Mouse (Mus musculus) layer of hippocampus, adult 2 months (tissue): ENCODE data around the gene Crtap. TPM values are rescaled to one million over a fixed set of nuclear protein-coding genes. Genes with fewer than 3 reads are reported as not detected.
"Not testable (repeated sequence)": the region's sequence is repeated elsewhere in the genome, so short reads cannot be mapped to it uniquely, and the experiment has no call there.

Experiments used
- DNase-seq, 2 experiments: peaks; one replicate each; pipeline ENCODE4 v3.0.0; 2022; ENCODE audit warnings: low spot score in 2 of 2
- H3K27ac ChIP-seq: fragments of 200-600 bp; 2 replicates; pipeline ENCODE4 v1.8.1; 2022
- H3K4me3 ChIP-seq: fragments of 200-600 bp; 2 replicates; pipeline ENCODE4 v1.8.1; 2022; ENCODE audit warnings: mild to moderate bottlenecking
- CTCF ChIP-seq: fragments of 200-600 bp; conservative IDR thresholded peaks from 2 replicates; pipeline ENCODE4 v1.8.1; 2022; ENCODE audit warnings: antibody characterized with exemption, mild to moderate bottlenecking, moderate library complexity
- total RNA-seq, 2 experiments: library from RNA; stranded (reverse); gene quantifications; 2 replicates each; pipeline ENCODE4 v1.2.3; 2021

Crtap gene
- total RNA-seq, 2 experiments from 2014 or later = 5.4 to 6.0 TPM

GRCm38 (mm10) chr9:114368471-114368858, 22.0 kb downstream of the Crtap start:
- H3K27ac ChIP-seq = peak overlapping the region; percentile 46; the same call in 1 of the 2 replicates
- no peak for DNase-seq
- TF ChIP-seq CTCF = no peak
- H3K4me3 ChIP-seq = peak overlapping the region; percentile 55

- Histone ChIP-seq H3K27ac (peak overlapping the region; percentile 46; the same call in 1 of the 2 replicates), H3K4me3 (peak overlapping the region; percentile 55)
- DNase-seq = peak; percentile 81 to 83
- TF ChIP-seq CTCF = no peak
These were observed 22.5 kb downstream of the Crtap start for GRCm38 (mm10) chr9:114367783-114368470.

DNA sequence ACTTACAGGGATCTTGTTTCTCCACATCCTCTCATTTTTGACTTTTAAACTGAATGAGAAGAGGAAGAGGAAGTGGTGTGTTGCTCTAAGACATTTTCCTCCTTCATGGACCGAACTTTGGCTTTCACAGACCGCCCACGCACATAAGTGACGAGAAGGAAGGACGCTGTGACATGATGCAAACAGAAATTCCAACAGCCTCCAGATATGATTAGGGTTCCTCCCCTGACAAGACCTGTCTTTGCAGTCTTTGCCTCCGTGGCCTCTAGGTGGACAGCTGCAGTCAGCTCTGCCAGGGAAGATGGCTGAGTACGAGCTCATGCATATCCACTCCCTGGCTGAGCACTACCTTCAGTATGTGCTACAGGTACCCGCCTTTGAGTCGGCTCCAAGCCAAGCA, 60.6 kb downstream of the Crtap start, which contains the start of gene Bcl2a1c:
Gene Bcl2a1c, plus strand, starts transcription at position 281 of the 400 bp plus-strand sequence.
- not testable (repeated sequence) for H3K27ac ChIP-seq, H3K4me3 ChIP-seq, DNase-seq

DNA sequence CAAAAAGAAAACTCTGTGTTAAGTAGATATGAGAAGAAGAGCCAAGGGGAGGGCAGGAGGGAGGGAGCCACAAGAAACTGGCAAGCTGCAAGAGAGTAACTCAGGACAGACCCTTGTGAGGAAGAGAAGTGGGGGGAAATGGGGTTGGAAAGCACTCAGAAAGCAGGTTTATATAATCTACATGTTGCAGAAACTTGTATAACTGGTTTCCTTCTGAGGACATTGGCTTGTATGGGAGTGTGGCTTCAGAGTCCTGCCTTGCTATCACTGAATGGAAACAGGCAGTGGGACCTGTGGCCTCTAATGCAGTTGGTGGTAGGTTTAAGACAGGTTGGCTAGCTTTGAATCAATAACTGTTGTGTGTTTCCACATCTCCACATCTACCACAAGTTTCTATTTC, 62.1 kb downstream of the Crtap start:
- DNase-seq, H3K27ac ChIP-seq, H3K4me3 ChIP-seq: not testable (repeated sequence)

- no peak for TF ChIP-seq CTCF
- no peak overlapping the region for H3K4me3 ChIP-seq
- DNase-seq = no peak
- H3K27ac ChIP-seq = no peak overlapping the region
These were observed 64.3 kb downstream of the Crtap start for GRCm38 (mm10) chr9:114326011-114326748.

Other genes with a start within 250 kb of the Crtap start
- gene Bcl2a1c, start 60.5 kb downstream of the Crtap start, total RNA-seq = not detected
- gene Glb1, start 10.4 kb upstream of the Crtap start, total RNA-seq = 10 to 100 TPM; 21.9 to 22.1 TPM
- gene Tmppe, start 10.4 kb upstream of the Crtap start, total RNA-seq = 10 to 100 TPM; 10.3 to 10.8 TPM
- not detected for gene Ccr4, start 114.2 kb upstream of the Crtap start, total RNA-seq
- not detected for gene C130032M10Rik, start 125.0 kb upstream of the Crtap start, total RNA-seq
- gene Trim71, start 173.7 kb upstream of the Crtap start, total RNA-seq = 1 to 10 TPM; 1.3 to 1.4 TPM
- gene Cnot10, start 249.5 kb upstream of the Crtap start, total RNA-seq = 10 to 100 TPM; 51.4 to 56.1 TPM